Mouse (Mus musculus) E14TG2a.4 (cell line): ENCODE measurements around the gene Cenpi.

Experiments used
- H3K27me3 ChIP-seq: 2 replicates; pipeline ENCODE4 v1.6.1; 2014; ENCODE audit warnings: low read length, control low read depth; ENCODE audit not compliant: insufficient read depth
- H3K36me3 ChIP-seq: 2 replicates; pipeline ENCODE4 v1.6.1; 2014; ENCODE audit warnings: low read length, control low read depth; ENCODE audit not compliant: insufficient read depth
- H3K4me1 ChIP-seq: replicated peaks from 2 replicates; pipeline ENCODE4 v1.6.1; 2014; ENCODE audit warnings: low read depth, low read length, control low read depth
- H3K4me3 ChIP-seq: replicated peaks from 2 replicates; pipeline ENCODE4 v1.5.1; 2014; ENCODE audit warnings: mild to moderate bottlenecking, low read length
- H3K9me3 ChIP-seq: 2 replicates; pipeline ENCODE4 v1.6.1; 2014; ENCODE audit warnings: low read length, control low read depth
- CTCF ChIP-seq: conservative IDR thresholded peaks from 2 replicates; pipeline ENCODE4 v1.5.1; 2014; ENCODE audit warnings: low read length
- NANOG ChIP-seq: IDR thresholded peaks from 2 replicates; pipeline ENCODE4 v1.6.1; 2014; ENCODE audit warnings: borderline replicate concordance, low read length, mixed read lengths
- POU5F1 ChIP-seq: IDR thresholded peaks from 2 replicates; pipeline ENCODE4 v1.6.1; 2014; ENCODE audit warnings: low read length, borderline replicate concordance

The Cenpi gene

DNA sequence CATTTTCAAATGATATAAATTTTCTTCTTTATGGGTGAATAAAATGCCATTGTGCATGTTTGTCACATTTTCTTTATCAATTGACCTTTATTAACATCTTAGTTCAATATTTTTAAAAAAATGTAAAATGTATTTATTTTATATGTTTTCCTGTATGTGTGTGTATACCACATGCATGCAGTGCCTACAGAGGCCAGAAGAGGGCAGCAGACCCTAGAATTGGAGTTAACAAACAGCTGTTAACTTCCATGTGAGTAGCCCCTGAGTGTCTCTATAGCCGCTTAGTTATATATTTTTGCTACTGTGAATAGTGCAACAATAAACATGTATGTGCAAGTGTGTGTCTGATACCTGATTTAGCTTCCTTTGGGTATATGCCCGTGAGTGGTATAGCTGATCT is 25.4 kb downstream of the Cenpi start:
- Histone ChIP-seq H3K27me3 (no peaks in the 10 kb centered on the region), H3K36me3 (peaks cover 25% of the 10 kb centered on the region), H3K4me3 (no peak overlapping the region), H3K4me1 (no peaks in the 10 kb centered on the region), H3K9me3 (no peaks in the 10 kb centered on the region)
- no peak for TF ChIP-seq POU5F1
- TF ChIP-seq CTCF, result peak; percentile 61

DNA sequence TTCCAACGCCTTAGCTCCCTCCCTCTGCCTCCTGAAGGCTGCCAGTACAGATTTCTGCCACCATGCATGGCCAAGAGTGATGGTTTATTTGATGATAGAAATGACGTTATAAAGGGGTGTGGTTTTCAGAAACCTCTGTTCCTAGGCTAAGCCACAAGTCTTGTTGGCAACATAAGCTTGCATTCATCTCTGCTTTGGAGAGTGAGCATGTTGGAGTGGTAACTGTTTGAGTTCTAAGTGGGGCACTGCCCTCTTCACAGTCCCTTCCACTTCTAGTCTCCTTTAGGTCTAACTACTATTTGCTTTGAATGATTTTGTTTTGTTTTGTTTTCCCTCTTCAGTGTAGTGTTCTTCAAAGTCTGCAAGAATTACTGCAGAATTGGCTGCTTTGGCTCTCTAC is 34.9 kb downstream of the Cenpi start:
- H3K4me3 ChIP-seq, result no peak overlapping the region
- H3K27me3 ChIP-seq, result no peaks in the 10 kb centered on the region
- TF ChIP-seq CTCF (no peak), POU5F1 (no peak), NANOG (no peak)
- no peaks in the 10 kb centered on the region for H3K4me1 ChIP-seq
- peaks cover 79% of the 10 kb centered on the region for H3K36me3 ChIP-seq
- no peaks in the 10 kb centered on the region for H3K9me3 ChIP-seq

DNA sequence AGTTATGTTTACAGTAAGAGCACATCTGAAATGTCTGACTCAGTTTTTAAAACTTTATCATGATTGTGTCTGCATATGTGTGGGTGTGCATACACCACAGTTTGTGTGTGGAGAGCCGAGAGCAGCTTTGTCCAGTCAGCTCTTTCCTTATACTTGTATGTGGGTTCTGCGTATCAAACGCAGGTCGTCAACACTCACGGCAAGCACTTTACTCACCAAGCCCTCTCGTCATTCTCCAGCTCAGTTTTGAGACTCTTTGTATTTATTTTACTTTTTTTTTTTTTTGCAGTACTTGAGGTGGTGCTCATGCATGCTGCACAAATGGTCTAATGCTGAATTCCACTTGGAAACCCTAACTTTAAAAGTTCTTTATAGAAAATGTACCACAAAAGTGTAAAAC is 42.3 kb downstream of the Cenpi start:
- Histone ChIP-seq H3K9me3 (no peaks in the 10 kb centered on the region), H3K4me3 (no peak overlapping the region), H3K36me3 (peaks cover 46% of the 10 kb centered on the region), H3K4me1 (no peaks in the 10 kb centered on the region), H3K27me3 (no peaks in the 10 kb centered on the region)
- no peak for TF ChIP-seq CTCF
- no peak for TF ChIP-seq NANOG
- TF ChIP-seq POU5F1, result no peak

DNA sequence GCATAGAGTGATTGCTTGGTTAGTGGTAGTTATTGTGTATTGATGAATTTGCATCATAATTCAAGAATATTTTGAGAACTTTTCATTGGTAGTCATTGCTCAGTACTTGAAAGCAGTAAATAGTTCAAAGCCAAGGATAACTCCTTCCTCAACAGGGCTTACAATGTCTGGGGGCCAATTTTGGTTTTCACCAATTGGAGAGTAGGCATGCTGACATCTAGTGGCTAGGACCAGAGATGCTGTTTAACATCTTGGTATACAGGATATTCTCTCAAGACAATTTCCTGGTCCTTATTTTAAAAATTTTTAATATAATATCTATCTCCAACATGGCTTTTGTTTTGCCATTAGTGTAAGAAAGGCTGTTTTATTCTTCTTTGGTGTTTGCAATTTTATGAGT is 46.0 kb downstream of the Cenpi start:
- Histone ChIP-seq H3K4me1 (no peaks in the 10 kb centered on the region), H3K4me3 (no peak overlapping the region), H3K27me3 (no peaks in the 10 kb centered on the region), H3K36me3 (peaks cover 18% of the 10 kb centered on the region), H3K9me3 (no peaks in the 10 kb centered on the region)
- 0 out of 2 replicates have a peak, but pooled peaks have one; percentile 4 for TF ChIP-seq CTCF
- no peak for TF ChIP-seq NANOG
- no peak for TF ChIP-seq POU5F1

DNA sequence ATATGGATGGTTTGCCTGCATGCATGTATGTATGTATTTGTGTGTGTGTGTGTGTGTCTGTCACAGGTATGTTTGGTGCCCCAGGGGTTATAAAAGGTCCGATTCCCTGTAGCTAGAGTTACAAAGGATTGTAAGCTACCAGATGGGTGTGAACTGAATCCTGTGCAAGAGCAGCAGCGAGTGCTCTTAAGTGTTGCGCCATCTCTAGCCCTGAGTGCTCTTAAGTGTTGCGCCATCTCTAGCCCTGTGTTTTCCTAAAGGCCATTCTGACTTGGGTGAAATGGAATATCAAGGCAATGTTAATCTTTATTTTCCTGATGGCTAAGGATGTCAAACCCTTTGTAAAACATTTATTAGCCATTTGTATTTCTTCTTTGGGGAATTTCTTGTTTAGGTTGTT is 51.5 kb downstream of the Cenpi start:
- no peaks in the 10 kb centered on the region for H3K4me1 ChIP-seq
- TF ChIP-seq CTCF (no peak), POU5F1 (no peak), NANOG (no peak)
- no peak overlapping the region for H3K4me3 ChIP-seq
- no peaks in the 10 kb centered on the region for H3K27me3 ChIP-seq
- no peaks in the 10 kb centered on the region for H3K9me3 ChIP-seq
- H3K36me3 ChIP-seq, result peaks cover 26% of the 10 kb centered on the region

DNA sequence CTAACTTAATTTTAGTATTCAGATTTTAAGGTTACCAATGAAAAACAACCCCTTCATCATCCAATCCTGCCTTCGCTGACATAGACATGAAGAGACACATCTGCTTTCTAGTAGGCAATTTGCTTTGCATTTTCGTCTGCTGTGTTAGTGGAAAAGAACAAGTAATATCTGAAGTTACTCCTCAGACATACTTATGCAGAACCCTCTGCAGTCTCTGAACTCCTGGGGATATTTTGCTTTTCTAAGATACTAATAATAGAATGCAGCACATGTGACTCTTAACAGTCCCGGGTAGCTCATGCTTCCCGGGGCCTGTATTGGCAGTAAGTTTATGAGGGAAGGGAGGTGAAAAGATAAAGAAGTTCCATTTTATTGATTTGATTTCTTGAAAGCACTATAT is 54.3 kb downstream of the Cenpi start:
- Histone ChIP-seq H3K36me3 (peaks cover 30% of the 10 kb centered on the region), H3K4me1 (no peaks in the 10 kb centered on the region), H3K4me3 (no peak overlapping the region), H3K9me3 (no peaks in the 10 kb centered on the region), H3K27me3 (no peaks in the 10 kb centered on the region)
- no peak for TF ChIP-seq CTCF
- no peak for TF ChIP-seq NANOG
- no peak for TF ChIP-seq POU5F1

DNA sequence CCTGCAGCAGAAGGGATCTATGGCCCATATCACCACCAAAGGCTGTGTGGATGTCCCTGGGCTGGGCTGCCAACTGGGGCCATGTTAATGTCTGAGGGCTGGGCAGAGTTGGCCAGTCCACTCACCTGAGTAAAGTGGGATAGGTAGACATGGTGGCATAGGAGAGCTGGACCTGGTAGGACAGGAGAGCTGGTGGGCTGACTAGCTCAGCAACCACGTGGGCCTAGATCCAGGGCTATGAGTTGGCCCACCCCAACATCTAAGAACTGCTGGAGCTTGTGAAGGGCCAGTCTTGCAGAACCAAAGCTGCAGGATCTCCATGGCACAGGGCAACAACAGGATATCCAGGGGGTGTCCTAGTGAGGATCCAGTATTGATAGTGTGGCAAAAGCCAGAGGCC is 57.5 kb downstream of the Cenpi start:
- H3K4me1 ChIP-seq, result no peaks in the 10 kb centered on the region
- no peak for TF ChIP-seq POU5F1
- TF ChIP-seq NANOG, result no peak
- no peak for TF ChIP-seq CTCF

DNA sequence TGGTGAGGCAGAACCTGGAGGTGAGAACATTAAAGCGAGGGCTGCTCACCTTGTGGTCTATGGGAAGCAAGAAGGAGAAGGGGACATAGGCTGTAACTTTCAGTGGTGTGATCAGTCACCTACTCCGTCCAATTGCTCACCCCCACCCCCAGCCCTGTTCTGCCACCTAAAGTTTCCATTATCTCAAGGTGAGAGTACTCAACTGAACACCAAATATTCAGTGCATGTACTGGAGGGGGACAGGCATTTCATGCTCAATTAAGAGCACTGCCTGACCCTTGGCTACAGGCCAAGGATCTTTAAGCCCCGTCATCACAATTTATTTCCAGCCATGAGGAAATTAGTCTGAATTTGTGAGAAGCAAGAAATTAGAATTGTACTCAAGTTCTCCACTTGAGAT is 58.7 kb downstream of the Cenpi start:
- Histone ChIP-seq H3K9me3 (no peaks in the 10 kb centered on the region), H3K4me3 (no peak overlapping the region), H3K27me3 (no peaks in the 10 kb centered on the region), H3K4me1 (no peaks in the 10 kb centered on the region), H3K36me3 (peaks cover 23% of the 10 kb centered on the region)
- TF ChIP-seq NANOG, result no peak
- TF ChIP-seq CTCF, result no peak
- TF ChIP-seq POU5F1, result no peak

More for the DNA sequence above, 57.5 kb downstream of the Cenpi start:
- Histone ChIP-seq H3K36me3 (peaks cover 30% of the 10 kb centered on the region), H3K27me3 (no peaks in the 10 kb centered on the region), H3K4me3 (no peak overlapping the region), H3K9me3 (no peaks in the 10 kb centered on the region)

DNA sequence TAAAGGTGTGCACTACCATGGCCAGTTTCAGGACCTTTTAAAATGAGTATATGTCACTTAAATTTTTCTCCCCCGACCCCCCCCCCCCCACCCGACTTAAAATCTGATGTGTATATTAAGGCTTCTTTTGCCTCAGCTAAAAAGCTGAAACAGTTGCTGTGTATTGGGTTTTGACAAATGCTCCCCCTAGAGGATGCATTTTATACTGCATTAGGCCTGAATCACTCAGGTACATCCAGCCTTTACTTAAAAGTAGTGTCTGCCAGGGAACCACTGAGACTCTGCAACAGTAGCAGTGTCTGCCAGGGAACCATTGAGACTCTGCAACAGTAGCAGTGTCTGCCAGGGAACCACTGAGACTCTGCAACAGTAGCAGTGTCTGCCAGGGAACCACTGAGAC is 63.4 kb downstream of the Cenpi start:
- TF ChIP-seq POU5F1 (no peak), CTCF (peak; percentile 53), NANOG (no peak)
- no peak overlapping the region for H3K4me3 ChIP-seq
- no peaks in the 10 kb centered on the region for H3K27me3 ChIP-seq
- H3K36me3 ChIP-seq, result no peaks in the 10 kb centered on the region
- no peaks in the 10 kb centered on the region for H3K9me3 ChIP-seq
- no peaks in the 10 kb centered on the region for H3K4me1 ChIP-seq

DNA sequence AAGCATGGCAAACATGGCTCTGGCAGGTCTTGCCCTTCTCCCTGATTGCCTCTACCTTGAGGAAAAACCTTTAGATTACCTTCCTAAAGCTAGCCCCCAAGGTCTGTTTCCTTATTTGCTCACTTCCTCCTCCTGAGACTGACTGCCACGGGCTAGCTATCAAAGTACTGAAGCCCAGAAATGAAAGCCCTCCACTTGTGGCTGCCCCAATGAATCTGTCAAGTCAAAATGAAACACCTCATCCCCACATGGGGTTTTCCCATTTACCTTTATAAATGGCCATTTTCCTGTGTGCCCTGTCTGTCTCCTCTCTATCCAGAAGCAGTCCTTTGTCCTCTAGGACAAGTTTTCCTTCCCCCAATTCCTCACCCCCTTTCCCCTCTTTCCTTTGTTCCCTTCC is 66.3 kb downstream of the Cenpi start:
- no peak overlapping the region for H3K4me3 ChIP-seq
- H3K4me1 ChIP-seq, result no peaks in the 10 kb centered on the region
- TF ChIP-seq POU5F1 (no peak), NANOG (no peak), CTCF (no peak)
- H3K9me3 ChIP-seq, result no peaks in the 10 kb centered on the region
- no peaks in the 10 kb centered on the region for H3K36me3 ChIP-seq
- H3K27me3 ChIP-seq, result no peaks in the 10 kb centered on the region
